Mouse (Mus musculus) liver, embryonic 15.5 days (tissue): Measurements from ENCODE around the gene Edar. TPM values are rescaled to one million over a fixed set of nuclear protein-coding genes. Genes with fewer than 3 reads are reported as not detected.

Experiments
- ATAC-seq: fragments of 200-750 bp; cut with Nextera tagmentation; 2 replicates; pipeline ENCODE4 v1.8.0; 2017; ENCODE audit warnings: moderate number of reproducible peaks, mild to moderate bottlenecking, moderate library complexity; ENCODE audit not compliant: insufficient read depth
- H3K27ac ChIP-seq: fragments of 300-500 bp; sonication (generic); replicated peaks from 2 replicates; pipeline ENCODE4 v1.5.1; 2015; ENCODE audit warnings: mild to moderate bottlenecking, inconsistent platforms
- H3K27me3 ChIP-seq: fragments of 300-500 bp; sonication (generic); 2 replicates; pipeline ENCODE4 v1.6.1; 2015; ENCODE audit warnings: mild to moderate bottlenecking, inconsistent platforms
- H3K36me3 ChIP-seq: fragments of 300-500 bp; sonication (generic); replicated peaks from 2 replicates; pipeline ENCODE4 v1.6.1; 2015; ENCODE audit warnings: moderate library complexity, mild to moderate bottlenecking, inconsistent platforms
- H3K4me1 ChIP-seq: fragments of 300-500 bp; sonication (generic); replicated peaks from 2 replicates; pipeline ENCODE4 v1.6.1; 2015; ENCODE audit warnings: inconsistent platforms
- H3K4me2 ChIP-seq: fragments of 300-500 bp; sonication (generic); 2 replicates; pipeline ENCODE4 v1.6.1; 2015; ENCODE audit warnings: moderate library complexity, mild to moderate bottlenecking, inconsistent platforms
- H3K4me3 ChIP-seq: fragments of 300-500 bp; sonication (generic); replicated peaks from 2 replicates; pipeline ENCODE4 v1.5.1; 2015; ENCODE audit warnings: mild to moderate bottlenecking, inconsistent platforms
- H3K9ac ChIP-seq: fragments of 300-500 bp; sonication (generic); 2 replicates; pipeline ENCODE4 v1.6.1; 2015; ENCODE audit warnings: moderate library complexity, mild to moderate bottlenecking, inconsistent platforms
- H3K9me3 ChIP-seq: fragments of 300-500 bp; sonication (generic); replicated peaks from 2 replicates; pipeline ENCODE4 v1.6.1; 2016; ENCODE audit warnings: inconsistent platforms
- WGBS: fragments of 180-500 bp; shearing (Covaris S2); methylation state at CpG from one replicate; pipeline ENCODE4 v1.1.7; 2015; ENCODE audit warnings: mixed read lengths; ENCODE audit not compliant: insufficient replicate concordance; 5-methylcytosine and 5-hydroxymethylcytosine counted together
- polyA plus RNA-seq: library from polyadenylated mRNA; unstranded; fragments of >200 nt; fragmentation: Nextera tagmentation; extraction: Ambion mirVana; gene quantifications from 2 replicates; pipeline ENCODE4 v1.2.1, GENCODE M21; 2015

The Edar gene
- polyA plus RNA-seq, 1 experiment from 2014 or later = not detected

GRCm38 (mm10) chr10:58619266-58619665, 56.2 kb downstream of the Edar start:
- Histone ChIP-seq H3K27me3 (no peaks in the 10 kb centered on the region), H3K27ac (no peak overlapping the region), H3K9ac (no peak overlapping the region), H3K4me1 (no peaks in the 10 kb centered on the region), H3K4me3 (no peak overlapping the region), H3K4me2 (no peak overlapping the region), H3K9me3 (no peaks in the 10 kb centered on the region), H3K36me3 (no peaks in the 10 kb centered on the region)
- 71% methylated on average over 4 of the region's 4 CpGs for WGBS
- ATAC-seq = no peak

- WGBS = 73% methylated on average over 17 of the region's 17 CpGs
- H3K9me3 ChIP-seq = no peaks in the 10 kb centered on the region
- no peak overlapping the region for H3K4me2 ChIP-seq
Measured at GRCm38 (mm10) chr10:58618501-58619216, 56.8 kb downstream of the Edar start.

GRCm38 (mm10) chr10:58616565-58616964, 58.9 kb downstream of the Edar start:
- 65% methylated on average over 5 of the region's 5 CpGs for WGBS
- Histone ChIP-seq H3K36me3 (no peaks in the 10 kb centered on the region), H3K27me3 (no peaks in the 10 kb centered on the region), H3K27ac (no peak overlapping the region), H3K9me3 (no peaks in the 10 kb centered on the region), H3K4me1 (no peaks in the 10 kb centered on the region), H3K4me2 (no peak overlapping the region), H3K9ac (no peak overlapping the region), H3K4me3 (no peak overlapping the region)
- no peak for ATAC-seq

More at GRCm38 (mm10) chr10:58618501-58619216, 56.8 kb downstream of the Edar start:
- no peak overlapping the region for H3K27ac ChIP-seq
- ATAC-seq = no peak
- H3K4me3 ChIP-seq = no peak overlapping the region
- H3K9ac ChIP-seq = no peak overlapping the region
- no peaks in the 10 kb centered on the region for H3K4me1 ChIP-seq
- H3K36me3 ChIP-seq = no peaks in the 10 kb centered on the region
- no peaks in the 10 kb centered on the region for H3K27me3 ChIP-seq

DNA sequence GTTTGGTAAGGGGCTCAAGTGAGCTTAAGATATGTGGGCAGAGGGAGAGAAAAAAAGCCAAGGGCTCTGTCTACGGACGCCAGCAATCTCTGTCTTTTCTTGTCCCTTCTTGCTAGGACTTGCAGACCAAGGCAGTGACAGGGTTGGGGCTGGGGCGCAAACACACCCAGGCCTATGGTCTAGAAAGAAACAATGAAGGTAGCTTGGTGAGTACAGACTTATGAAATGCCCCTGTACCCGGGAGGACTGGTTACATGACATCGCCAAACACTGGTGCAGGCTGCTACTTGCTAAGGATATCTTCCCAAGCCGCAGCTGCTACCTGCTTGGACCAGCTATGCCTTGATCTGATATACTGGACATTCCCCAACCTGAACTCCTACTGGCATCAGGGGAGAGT, 60.9 kb downstream of the Edar start:
- Histone ChIP-seq H3K4me1 (no peaks in the 10 kb centered on the region), H3K4me3 (no peak overlapping the region), H3K27me3 (no peaks in the 10 kb centered on the region), H3K27ac (no peak overlapping the region), H3K36me3 (no peaks in the 10 kb centered on the region), H3K4me2 (no peak overlapping the region), H3K9me3 (no peaks in the 10 kb centered on the region), H3K9ac (no peak overlapping the region)
- ATAC-seq = no peak
- WGBS = 68% methylated on average over 6 of the region's 6 CpGs

- no peak for ATAC-seq
- Histone ChIP-seq H3K27me3 (no peaks in the 10 kb centered on the region), H3K4me1 (no peaks in the 10 kb centered on the region), H3K9ac (no peak overlapping the region), H3K9me3 (no peaks in the 10 kb centered on the region), H3K27ac (no peak overlapping the region), H3K4me3 (no peak overlapping the region), H3K36me3 (no peaks in the 10 kb centered on the region), H3K4me2 (no peak overlapping the region)
- 61% methylated on average over 7 of the region's 7 CpGs for WGBS
Measured at GRCm38 (mm10) chr10:58610484-58611261, 64.8 kb downstream of the Edar start.

DNA sequence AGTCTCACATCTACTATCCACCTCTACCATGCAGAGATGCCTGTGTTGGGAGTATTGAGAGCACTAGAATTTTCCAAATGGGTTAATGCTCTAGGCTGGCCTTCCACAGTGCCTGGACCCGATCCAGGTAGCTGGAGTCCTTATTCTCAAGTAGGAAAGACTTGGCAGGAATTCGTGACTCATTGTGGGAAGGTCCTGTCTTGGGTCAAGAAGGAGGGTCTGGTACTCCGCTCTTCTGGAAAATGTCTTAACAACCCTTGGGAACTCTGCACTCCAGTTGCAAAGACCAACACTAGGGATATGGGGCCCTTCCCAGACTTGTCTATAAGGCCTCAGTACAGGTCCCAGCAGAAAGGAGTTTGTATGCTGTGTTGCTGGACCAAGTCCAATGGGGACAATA, 66.6 kb downstream of the Edar start:
- Histone ChIP-seq H3K27ac (no peak overlapping the region), H3K4me3 (no peak overlapping the region), H3K4me2 (no peak overlapping the region), H3K9ac (no peak overlapping the region), H3K36me3 (no peaks in the 10 kb centered on the region), H3K9me3 (no peaks in the 10 kb centered on the region), H3K27me3 (no peaks in the 10 kb centered on the region), H3K4me1 (no peaks in the 10 kb centered on the region)
- ATAC-seq = no peak
- WGBS = 54% methylated on average over 3 of the region's 3 CpGs

GRCm38 (mm10) chr10:58606356-58606755, 69.1 kb downstream of the Edar start:
- Histone ChIP-seq H3K4me2 (no peak overlapping the region), H3K4me1 (no peaks in the 10 kb centered on the region), H3K27me3 (no peaks in the 10 kb centered on the region), H3K9me3 (no peaks in the 10 kb centered on the region), H3K9ac (no peak overlapping the region), H3K27ac (no peak overlapping the region), H3K4me3 (no peak overlapping the region), H3K36me3 (no peaks in the 10 kb centered on the region)
- no peak for ATAC-seq
- whole genome bisulfite sequencing = 63% methylated on average over 3 of the region's 3 CpGs

- Histone ChIP-seq H3K36me3 (no peaks in the 10 kb centered on the region), H3K9ac (no peak overlapping the region), H3K4me2 (no peak overlapping the region), H3K9me3 (no peaks in the 10 kb centered on the region), H3K27ac (no peak overlapping the region), H3K4me1 (no peaks in the 10 kb centered on the region), H3K4me3 (no peak overlapping the region), H3K27me3 (no peaks in the 10 kb centered on the region)
- 60% methylated on average over 2 of the region's 2 CpGs for WGBS
- ATAC-seq = no peak
Measured at GRCm38 (mm10) chr10:58604779-58605178, 70.7 kb downstream of the Edar start.

- Histone ChIP-seq H3K4me2 (no peak overlapping the region), H3K27me3 (no peaks in the 10 kb centered on the region), H3K36me3 (no peaks in the 10 kb centered on the region), H3K4me1 (no peaks in the 10 kb centered on the region), H3K9me3 (no peaks in the 10 kb centered on the region), H3K27ac (no peak overlapping the region), H3K9ac (no peak overlapping the region), H3K4me3 (no peak overlapping the region)
- WGBS = 56% methylated on average over 7 of the region's 7 CpGs
- no peak for ATAC-seq
Measured at GRCm38 (mm10) chr10:58601946-58602345, 73.5 kb downstream of the Edar start.

- no peaks in the 10 kb centered on the region for H3K9me3 ChIP-seq
- H3K36me3 ChIP-seq = no peaks in the 10 kb centered on the region
- no peak overlapping the region for H3K4me2 ChIP-seq
- no peaks in the 10 kb centered on the region for H3K27me3 ChIP-seq
- H3K4me1 ChIP-seq = no peaks in the 10 kb centered on the region
- no peak overlapping the region for H3K4me3 ChIP-seq
- no peak overlapping the region for H3K27ac ChIP-seq
- WGBS = 49% methylated on average over 6 of the region's 6 CpGs
- ATAC-seq = no peak
- H3K9ac ChIP-seq = no peak overlapping the region
Measured at GRCm38 (mm10) chr10:58601431-58601901, 74.0 kb downstream of the Edar start.

DNA sequence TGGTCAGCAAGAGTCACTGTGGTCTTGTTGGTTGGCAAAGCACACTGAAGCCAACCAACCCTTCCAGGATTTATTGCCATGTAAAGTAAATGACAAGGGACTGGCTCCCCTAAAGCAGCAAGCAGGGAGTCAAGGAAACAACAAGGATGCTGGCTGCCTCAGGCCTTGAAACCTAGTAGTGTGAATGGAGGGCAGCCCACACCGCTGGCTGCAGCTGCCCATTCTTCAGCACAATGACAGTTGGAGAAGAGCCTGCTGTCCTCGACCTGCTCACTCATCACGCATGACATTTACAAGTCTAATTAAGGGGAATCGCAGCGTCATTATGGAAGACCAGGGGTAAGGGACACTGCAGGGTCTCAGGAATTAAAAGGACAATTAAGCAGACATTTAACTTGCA, 74.5 kb downstream of the Edar start:
- ATAC-seq = no peak
- Histone ChIP-seq H3K4me1 (no peaks in the 10 kb centered on the region), H3K4me2 (no peak overlapping the region), H3K9me3 (no peaks in the 10 kb centered on the region), H3K27me3 (no peaks in the 10 kb centered on the region), H3K27ac (no peak overlapping the region), H3K36me3 (no peaks in the 10 kb centered on the region), H3K4me3 (no peak overlapping the region), H3K9ac (no peak overlapping the region)
- 27% methylated on average over 5 of the region's 5 CpGs for WGBS
